Mouse (Mus musculus) liver, postnatal 0 days (tissue): ENCODE results near the gene Nedd9.

Experiments used
- CTCF ChIP-seq: sonication (generic); IDR thresholded peaks from 2 replicates; pipeline ENCODE4 v1.5.1; 2016; ENCODE audit warnings: antibody characterized with exemption, low read depth
- EP300 ChIP-seq: IDR thresholded peaks from 2 replicates; pipeline ENCODE4 v1.6.1; 2016; ENCODE audit warnings: antibody characterized with exemption, low read depth, mild to moderate bottlenecking

GRCm38 (mm10) chr13:41483966-41484365 is 3.2 kb downstream of the Nedd9 start:
- no peak for TF ChIP-seq CTCF
- no peak for TF ChIP-seq EP300
